Mouse (Mus musculus) MEL (cell line): Measurements from ENCODE around the gene Myof.

ENCODE experiments used
- TAL1 ChIP-seq: IDR thresholded peaks from 2 replicates; pipeline ENCODE4 v1.6.1; 2012; ENCODE audit warnings: mild to moderate bottlenecking, inconsistent platforms, low read length, moderate library complexity, mixed read lengths
- TBP ChIP-seq: IDR thresholded peaks from 2 replicates; pipeline ENCODE4 v1.8.0; 2011; ENCODE audit warnings: low read depth, low read length, improper control_type of control experiment

DNA sequence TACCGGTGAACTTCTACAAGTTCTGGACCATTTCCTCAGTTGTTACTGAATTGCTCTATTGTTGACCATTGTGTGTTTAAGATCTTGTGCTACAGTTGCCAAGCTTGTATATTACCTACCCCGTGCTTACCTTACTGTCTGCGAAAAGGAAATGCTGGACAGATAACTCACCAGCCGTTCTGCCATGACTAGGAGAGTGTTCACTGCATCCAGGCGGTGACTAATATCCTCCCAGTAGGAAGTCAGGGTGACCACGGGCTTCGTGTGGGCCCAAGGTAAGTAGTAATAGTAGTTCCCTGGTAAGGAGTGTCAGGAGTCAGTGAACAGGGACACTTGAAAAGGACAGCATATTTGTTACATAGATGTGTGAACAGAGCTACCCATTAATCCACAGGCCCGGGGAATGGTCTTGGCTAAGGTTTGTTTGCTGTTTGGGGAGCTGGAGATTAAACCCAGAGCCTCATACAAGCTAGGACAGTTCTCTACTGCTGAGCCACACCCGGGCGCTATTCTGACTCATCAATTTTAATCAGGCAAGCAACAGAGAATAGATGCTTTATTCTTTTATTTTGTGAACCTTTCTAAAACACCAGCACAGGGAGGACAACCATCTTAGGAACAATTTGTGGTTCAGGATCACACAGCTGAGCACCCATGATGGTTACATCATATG, 83.7 kb downstream of the Myof start:
- TF ChIP-seq TAL1 (no peak), TBP (no peak)
